Mouse (Mus musculus) urinary bladder, adult 18-20 months (tissue): ENCODE measurements around the gene Meaf6.

Experiments used
- DNase-seq, 2 experiments: peaks; one replicate each; pipeline ENCODE4 v3.0.0; 2022; ENCODE audit warnings: low spot score in 2 of 2, mixed read lengths in 2 of 2

Meaf6 gene

DNA sequence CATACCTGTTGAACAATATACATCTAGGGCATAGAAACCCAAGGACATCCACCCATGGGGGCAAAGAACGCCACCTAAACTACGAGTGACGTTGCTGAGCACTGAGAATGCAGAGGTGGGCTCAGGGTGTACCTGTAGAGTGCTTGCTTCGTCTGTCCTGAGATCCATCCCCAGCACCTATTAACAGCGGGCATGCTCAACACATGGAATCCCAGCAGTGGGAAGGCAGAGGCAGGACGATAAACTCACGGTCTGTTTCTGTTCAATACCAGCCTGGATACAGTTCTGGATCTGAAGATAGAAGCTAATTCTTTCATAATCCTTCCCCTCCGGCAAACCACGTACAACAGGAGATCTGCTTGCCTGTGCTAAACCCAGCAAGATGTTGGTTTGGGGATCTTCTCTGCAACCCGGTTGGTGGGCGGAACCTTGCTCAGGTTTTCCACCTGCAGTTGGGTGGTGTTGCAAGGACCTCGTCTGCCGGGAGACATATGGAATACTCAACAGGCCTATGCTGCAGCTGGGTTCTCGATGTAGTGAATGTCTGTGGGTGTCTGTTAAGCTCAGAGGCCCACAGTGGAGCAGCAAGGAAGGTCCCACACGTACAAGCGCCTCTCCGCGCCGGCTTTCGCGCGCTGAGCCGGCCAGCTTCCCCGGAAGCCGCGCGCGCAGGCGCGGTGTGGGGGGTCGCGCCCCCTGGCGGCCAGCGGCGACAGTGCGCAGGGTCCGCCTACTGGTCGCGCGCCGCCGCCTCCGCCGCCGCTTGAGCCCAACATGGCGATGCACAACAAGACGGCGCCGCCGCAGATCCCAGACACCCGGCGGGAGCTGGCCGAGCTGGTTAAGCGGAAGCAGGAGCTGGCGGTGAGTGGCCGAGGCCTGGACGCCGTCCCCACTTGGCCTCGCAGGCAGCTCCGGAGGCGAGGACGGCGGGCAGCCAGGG, at the start of gene Meaf6:
TSS of gene Meaf6 (plus strand) at position 732 of the 943 bp plus-strand sequence.
- DNase-seq = peak; percentile 81 to 93

GRCm38 (mm10) chr4:125044454-125044853, 40.5 kb upstream of the Meaf6 start:
- no peak for DNase-seq

DNA sequence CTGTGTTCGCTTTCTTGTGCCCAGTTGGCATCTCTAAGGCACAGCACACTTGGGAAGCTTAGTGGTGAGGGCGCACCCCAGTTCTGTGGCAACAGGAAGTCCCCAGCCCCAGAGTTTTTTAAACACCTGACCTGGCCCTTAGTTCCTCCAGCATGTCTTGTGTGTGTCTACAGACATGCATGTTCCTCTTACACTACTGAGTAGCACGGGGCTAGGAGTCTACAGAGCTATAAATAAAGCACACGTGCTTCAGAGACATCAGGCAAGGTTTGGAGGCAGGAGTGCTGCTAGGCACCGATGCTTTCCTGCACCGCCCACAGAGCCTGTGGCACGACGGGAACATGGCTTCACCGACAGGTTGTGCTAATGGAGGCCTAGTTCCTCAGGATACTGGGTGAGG, 29.5 kb upstream of the Meaf6 start:
- no peak for DNase-seq

- no peak for DNase-seq
These were observed 28.5 kb upstream of the Meaf6 start for GRCm38 (mm10) chr4:125056476-125056875.

DNA sequence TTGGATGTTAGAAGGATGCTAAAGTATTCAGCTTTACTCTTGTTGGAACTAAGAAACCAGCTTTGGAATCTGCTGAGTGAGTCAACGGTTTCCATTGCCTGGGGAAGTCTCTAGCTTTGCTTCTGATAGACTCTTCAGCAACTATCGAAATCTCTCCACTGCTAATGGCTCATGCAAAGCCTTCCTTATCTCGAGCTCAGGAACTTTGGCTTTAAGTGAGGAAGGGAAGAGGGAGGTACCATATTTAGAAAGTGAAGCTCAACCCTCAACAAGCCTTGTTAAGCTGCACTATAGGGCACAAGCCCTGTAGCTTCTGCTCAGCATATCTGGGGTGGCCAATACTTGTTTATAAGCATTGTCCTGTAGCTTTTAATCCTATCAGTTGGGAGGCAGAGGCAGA, 27.7 kb upstream of the Meaf6 start:
- DNase-seq = no peak

GRCm38 (mm10) chr4:125058033-125058432, 26.9 kb upstream of the Meaf6 start:
- DNase-seq = no peak

- peak; percentile 11 to 37 for DNase-seq
These were observed 25.9 kb upstream of the Meaf6 start for GRCm38 (mm10) chr4:125059025-125059424.

- DNase-seq = no peak
These were observed 21.1 kb upstream of the Meaf6 start for GRCm38 (mm10) chr4:125063829-125064228.

DNA sequence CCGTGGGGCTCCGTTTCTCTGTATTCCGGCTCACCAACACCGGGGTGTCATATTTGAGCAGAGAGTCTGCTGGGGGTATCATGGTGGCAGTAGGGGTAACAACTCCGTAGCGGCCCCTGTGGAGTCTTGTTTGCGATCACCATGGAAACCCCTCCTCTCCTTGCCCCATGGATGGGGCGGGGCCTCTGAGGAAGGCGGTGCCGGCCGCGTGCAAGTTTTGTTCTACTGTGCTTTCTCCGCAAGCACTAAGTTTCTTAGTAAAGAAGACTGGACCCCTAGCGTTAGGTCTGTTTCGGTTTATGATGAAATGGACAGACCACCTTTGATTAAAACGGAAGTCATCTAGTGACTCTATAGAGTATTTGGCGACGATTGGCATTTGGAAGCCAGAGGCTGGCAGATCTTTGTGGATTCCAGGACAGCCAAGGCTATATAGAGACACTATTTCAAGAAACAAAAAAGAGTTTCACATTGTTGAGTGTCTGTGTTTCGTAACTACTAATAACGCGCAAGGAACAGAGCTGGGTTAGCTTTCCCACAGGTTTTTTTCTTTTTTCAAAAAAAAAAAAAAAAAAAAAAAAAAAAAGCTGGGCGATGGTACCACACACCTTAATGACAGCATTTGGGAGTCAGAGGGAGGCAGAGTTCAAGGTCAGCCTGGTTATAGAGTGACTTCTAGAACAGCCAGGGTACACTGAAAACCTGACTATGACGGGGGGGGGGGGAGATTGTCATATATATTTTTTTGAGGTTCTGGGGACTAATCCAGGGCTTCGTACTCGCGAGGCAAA, 19.2 kb upstream of the Meaf6 start, which contains the start of gene Dnali1:
TSS of gene Dnali1 (minus strand) at position 187 of the 791 bp plus-strand sequence.
- peak; percentile 16 to 52 for DNase-seq

DNA sequence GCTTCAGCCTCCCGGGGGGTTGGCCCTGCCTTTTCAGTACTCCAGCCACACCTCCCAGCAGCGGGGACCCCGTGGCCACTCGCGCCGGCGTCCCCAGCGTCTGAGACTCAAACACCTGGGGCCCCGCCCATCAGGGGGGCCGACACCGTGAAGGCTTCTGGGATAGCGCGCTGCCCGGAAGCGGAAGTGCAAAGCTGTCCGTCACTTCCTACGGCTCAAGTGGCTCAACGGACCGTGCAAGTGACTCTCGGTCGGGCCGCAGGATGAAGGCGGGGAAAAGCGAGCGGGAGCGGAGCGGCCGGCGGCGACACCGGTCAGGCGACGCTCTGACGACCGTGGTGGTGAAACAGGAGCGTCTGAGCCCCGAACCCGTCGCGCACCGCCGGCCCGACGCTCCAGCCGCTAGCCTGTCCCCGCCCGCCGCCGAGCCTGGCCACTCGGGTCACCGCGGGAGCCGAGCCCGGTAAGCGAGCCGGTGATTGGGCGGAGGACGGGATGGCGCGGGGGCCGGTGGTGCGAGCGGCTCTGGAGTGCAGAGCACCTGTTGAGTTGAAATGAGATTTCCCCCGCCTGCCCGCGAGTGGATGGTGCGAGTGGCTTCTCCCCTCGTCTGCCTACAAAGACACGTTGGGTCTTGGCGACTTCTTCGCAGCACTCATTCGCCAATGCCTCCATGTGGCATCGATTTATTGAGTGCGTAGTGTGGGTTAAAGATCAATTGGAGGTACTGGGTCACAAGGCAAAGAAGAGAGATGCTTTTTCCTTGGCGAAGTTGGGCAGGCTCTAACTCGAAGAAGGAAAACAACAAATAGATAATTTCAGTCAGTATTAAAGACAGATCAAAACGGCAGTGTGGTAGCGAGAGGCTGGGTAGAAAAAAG, 18.2 kb upstream of the Meaf6 start, which contains the start of gene Snip1:
TSS of gene Snip1 (plus strand) at position 183 of the 881 bp plus-strand sequence.
- peak; percentile 91 to 95 for DNase-seq

DNA sequence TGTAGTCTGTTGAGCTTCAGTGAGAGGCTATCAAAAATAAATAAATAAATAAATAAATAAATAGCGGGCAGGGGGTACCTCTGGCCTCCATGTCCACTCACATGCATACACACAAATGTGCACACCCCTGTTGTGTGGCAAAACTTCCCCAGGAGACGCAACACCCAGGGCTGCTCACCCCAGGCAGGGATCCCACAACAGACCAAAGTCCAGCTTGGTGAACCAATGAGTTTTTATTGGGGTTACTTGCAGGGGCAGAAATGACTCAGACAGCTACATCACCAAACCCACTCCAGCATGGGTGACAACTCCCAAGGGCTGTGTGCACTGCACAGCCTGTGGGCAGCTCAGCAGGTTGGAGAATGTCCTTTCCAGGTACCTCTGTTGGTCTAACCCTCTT, 7.2 kb upstream of the Meaf6 start:
- no peak for DNase-seq

DNA sequence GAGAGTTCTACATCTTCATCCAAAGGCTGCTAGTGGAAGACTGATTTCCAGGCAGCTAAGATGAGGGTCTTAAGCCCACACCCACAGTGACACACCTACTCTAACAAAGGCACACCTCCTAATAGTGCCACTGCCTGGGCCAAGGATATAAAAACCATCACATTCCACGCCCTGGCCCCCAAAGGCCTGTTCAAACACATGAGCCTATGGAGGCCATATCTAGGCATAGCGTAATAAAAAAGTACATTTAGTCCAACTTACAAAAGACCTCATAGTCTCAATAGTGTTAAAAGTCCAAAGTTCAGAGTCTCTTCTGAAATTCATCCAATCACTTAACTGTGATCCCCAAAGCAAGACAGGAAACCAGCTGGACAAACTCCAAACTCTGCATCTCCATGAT, 6.2 kb upstream of the Meaf6 start:
- DNase-seq = no peak

GRCm38 (mm10) chr4:125085346-125085841, 460 bp downstream of the Meaf6 start:
- peak in 1 of 2 experiments; percentile 70 for DNase-seq

DNA sequence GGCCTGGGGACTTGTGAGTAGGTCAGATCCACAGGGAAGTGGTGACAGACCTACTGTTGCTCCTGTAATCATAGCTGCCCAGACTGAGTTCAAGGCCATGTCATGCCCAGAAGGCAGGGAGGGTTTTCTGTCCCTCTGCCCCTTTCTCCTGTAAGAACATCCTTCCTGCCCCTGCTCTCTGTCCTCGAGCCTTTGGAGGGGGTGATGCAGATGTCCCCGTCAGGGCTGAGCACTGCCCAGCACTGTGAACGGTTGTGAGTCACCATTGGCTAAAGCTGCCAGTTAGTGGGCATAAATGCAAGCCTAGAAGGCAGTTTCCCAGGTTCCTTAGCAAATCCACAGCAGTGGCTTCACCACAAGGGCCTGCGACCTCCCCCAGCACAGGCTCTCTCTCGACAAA, 8.1 kb downstream of the Meaf6 start:
- no peak for DNase-seq

- DNase-seq = no peak
These were observed 11.1 kb downstream of the Meaf6 start for GRCm38 (mm10) chr4:125096066-125096465.

DNA sequence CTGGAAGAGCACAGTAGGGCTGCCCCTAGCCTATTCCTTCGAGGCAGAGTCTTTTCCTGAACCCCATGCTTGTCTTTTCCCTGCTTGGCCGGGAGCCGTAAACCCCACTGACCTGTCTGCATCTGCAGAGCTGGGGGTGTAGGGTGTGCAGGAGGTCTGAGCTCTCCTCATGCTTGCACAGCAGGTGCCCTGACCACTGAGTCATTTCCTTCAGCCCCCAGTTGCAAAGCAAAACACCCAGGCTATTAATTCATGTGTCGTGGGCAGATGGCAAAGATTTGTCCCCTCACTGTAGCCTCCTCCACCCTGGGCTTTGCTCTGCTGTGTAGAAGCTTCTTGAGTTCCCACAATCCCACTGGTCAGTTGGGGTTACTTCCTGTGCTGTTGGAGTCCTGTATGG, 12.5 kb downstream of the Meaf6 start:
- DNase-seq = no peak

DNA sequence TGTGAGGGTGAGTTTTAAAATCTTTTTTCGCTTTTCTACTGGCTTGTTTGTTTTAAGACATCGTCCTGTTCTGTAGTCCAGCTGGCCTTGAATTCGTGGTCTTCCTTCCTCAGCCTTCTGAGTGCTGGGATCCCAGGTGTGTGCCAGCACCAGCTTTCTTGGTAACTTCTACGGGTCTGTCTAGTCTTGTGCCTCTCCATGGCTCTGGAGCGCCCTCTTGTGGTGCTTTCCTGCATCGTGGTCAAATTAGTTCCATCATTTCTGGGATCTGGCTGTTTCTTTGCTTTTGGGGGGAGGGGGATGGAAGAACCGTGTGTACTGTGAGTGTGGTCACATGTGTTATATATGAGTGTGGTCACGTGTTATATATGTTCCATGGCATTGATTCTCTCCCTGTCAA, 14.5 kb downstream of the Meaf6 start:
- peak; percentile 53 to 75 for DNase-seq

DNA sequence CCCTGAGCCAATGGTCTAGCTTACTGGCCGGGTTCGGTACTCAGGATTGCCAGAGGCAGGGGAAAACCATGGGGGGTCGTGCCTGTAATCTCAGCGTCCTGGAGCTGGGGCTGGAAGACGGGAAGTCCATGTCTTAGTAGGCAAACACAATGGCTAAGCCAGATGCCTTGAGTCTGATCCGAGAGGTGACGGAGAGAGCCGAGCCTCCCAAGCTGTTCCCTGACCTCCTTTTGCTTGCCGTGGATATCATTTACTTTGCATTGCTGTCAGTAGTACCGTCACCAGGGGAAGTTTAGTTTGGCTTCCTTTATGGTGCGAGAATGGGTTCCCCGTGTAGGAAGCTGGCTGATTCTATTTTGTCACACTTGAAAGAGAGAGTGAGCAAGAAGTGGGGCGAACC, 16.4 kb downstream of the Meaf6 start:
- DNase-seq = no peak

DNA sequence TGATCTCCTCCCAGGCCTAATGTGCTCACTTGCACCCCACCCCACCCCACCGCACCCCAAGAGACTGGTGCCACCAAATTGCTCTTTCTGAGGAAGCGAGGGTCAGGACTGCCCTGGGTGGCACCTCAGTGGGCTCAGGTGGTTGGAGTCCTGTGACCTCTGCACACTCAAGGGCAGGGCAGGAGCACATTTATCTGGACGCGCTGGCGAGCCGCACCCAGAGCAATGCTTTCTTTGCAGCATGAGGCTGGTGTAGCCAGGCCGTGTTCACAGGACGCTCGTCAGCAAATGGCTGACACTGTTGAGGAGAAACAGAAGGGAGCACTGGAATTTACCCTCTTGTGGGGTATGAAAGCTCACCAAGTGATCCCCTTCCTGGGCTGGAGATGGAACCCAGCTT, 20.4 kb downstream of the Meaf6 start:
- no peak for DNase-seq

GRCm38 (mm10) chr4:125114638-125115037, 29.7 kb downstream of the Meaf6 start:
- peak; percentile 72 to 77 for DNase-seq

GRCm38 (mm10) chr4:125115081-125115480, 30.1 kb downstream of the Meaf6 start:
- no peak for DNase-seq
